21 mouse cellular contexts compared by ENCODE assay signal in genomic region chr5:142081076-142081475, GRCm38 (mm10).
DNase-seq lines count a peak whose midpoint lies in the region; ATAC-seq lines count a peak whose summit lies in the region.
"Had no signal": no experiment of that assay in that cellular context is flagged by ENCODE, and none has a peak within 500 bp of the region (broad histone marks: within the 10 kb centered on the region; RNA-seq: fewer than 3 reads in every experiment).

No protein-coding gene starts in this region.

- no peaks in the 10 kb centered on the region for H3K4me1 ChIP-seq in midbrain, embryonic 11.5 days (ENCODE audit: control insufficient read depth, insufficient read depth, low read length)
- H3K4me1 ChIP-seq in midbrain, embryonic 10.5 days, result no peaks in the 10 kb centered on the region
- no peaks in the 10 kb centered on the region for H3K4me1 ChIP-seq in hindbrain, embryonic 10.5 days (replicated peaks)
- no peaks in the 10 kb centered on the region for H3K4me1 ChIP-seq in forebrain, embryonic 11.5 days (replicated peaks; ENCODE audit: control insufficient read depth, insufficient read depth, low read length)
- H3K4me1 ChIP-seq: embryonic facial prominence, embryonic 15.5 days; forebrain, embryonic 10.5 days; forebrain, embryonic 15.5 days; heart, embryonic 10.5 days; hindbrain, embryonic 13.5 days had no signal

- DNase-seq in midbrain, embryonic 11.5 days (ENCODE audit: low spot score, missing footprints), result peak; percentile 21
- no peak for DNase-seq in midbrain, embryonic 10.5 days (ENCODE audit: low spot score)
- peak; percentile 75 for DNase-seq in cerebellum, adult 9-10 months
- DNase-seq in cerebellum, postnatal 25 days, result peak; percentile 71 to 78
- no peak for DNase-seq in hindbrain, embryonic 10.5 days (ENCODE audit: low spot score)
- DNase-seq in forebrain, embryonic 11.5 days (ENCODE audit: low spot score), result no peak
- DNase-seq: adrenal gland, adult 8-10 months; adrenal gland, postnatal 36 days; embryo, embryonic 11 days; gastrocnemius, postnatal 10 days; heart, adult 18-20 months; heart, postnatal 10 days; heart, postnatal 4 days; kidney, adult 11 months had no signal

- no peak overlapping the region for H3K4me2 ChIP-seq in midbrain, embryonic 11.5 days
- no peak overlapping the region for H3K4me2 ChIP-seq in forebrain, embryonic 11.5 days (ENCODE audit: low read depth, low read length, severe bottlenecking)
- H3K4me2 ChIP-seq: embryonic facial prominence, embryonic 15.5 days; forebrain, embryonic 15.5 days; hindbrain, embryonic 13.5 days had no signal

- ATAC-seq in midbrain, embryonic 11.5 days (ENCODE audit: low FRiP score), result no peak
- no peak for ATAC-seq in forebrain, embryonic 11.5 days (replicated peaks; ENCODE audit: low FRiP score)
- ATAC-seq: forebrain, embryonic 15.5 days; hindbrain, postnatal 0 days had no signal

- H3K27me3 ChIP-seq in midbrain, embryonic 11.5 days (ENCODE audit: control insufficient read depth, insufficient read depth, low read length), result no peaks in the 10 kb centered on the region
- no peaks in the 10 kb centered on the region for H3K27me3 ChIP-seq in midbrain, embryonic 10.5 days (ENCODE audit: low read depth, poor library complexity, severe bottlenecking)
- no peaks in the 10 kb centered on the region for H3K27me3 ChIP-seq in hindbrain, embryonic 10.5 days (ENCODE audit: insufficient read depth, poor library complexity, severe bottlenecking)
- H3K27me3 ChIP-seq in forebrain, embryonic 11.5 days (ENCODE audit: control insufficient read depth, insufficient read depth, low read length), result no peaks in the 10 kb centered on the region
- H3K27me3 ChIP-seq: embryonic facial prominence, embryonic 15.5 days; forebrain, embryonic 15.5 days; hindbrain, embryonic 13.5 days had no signal

- H3K36me3 ChIP-seq in midbrain, embryonic 11.5 days (ENCODE audit: control insufficient read depth, insufficient read depth, low read length), result no peaks in the 10 kb centered on the region
- no peaks in the 10 kb centered on the region for H3K36me3 ChIP-seq in midbrain, embryonic 10.5 days
- H3K36me3 ChIP-seq in hindbrain, embryonic 10.5 days, result no peaks in the 10 kb centered on the region
- H3K36me3 ChIP-seq in forebrain, embryonic 11.5 days (ENCODE audit: control insufficient read depth, insufficient read depth, low read length), result no peaks in the 10 kb centered on the region
- H3K36me3 ChIP-seq: embryonic facial prominence, embryonic 15.5 days; forebrain, embryonic 10.5 days; forebrain, embryonic 15.5 days had no signal

- no peak overlapping the region for H3K27ac ChIP-seq in midbrain, embryonic 11.5 days (ENCODE audit: low read depth, low read length)
- no peak overlapping the region for H3K27ac ChIP-seq in midbrain, embryonic 10.5 days (replicated peaks)
- no peak overlapping the region for H3K27ac ChIP-seq in hindbrain, embryonic 10.5 days
- no peak overlapping the region for H3K27ac ChIP-seq in forebrain, embryonic 11.5 days (ENCODE audit: low read depth, low read length)
- H3K27ac ChIP-seq: embryonic facial prominence, embryonic 15.5 days; forebrain, embryonic 10.5 days; forebrain, embryonic 15.5 days; heart, embryonic 10.5 days; hindbrain, embryonic 13.5 days; hindbrain, postnatal 0 days had no signal

- no peak overlapping the region for H3K4me3 ChIP-seq in midbrain, embryonic 11.5 days (ENCODE audit: low read depth, low read length)
- H3K4me3 ChIP-seq in midbrain, embryonic 10.5 days, result no peak overlapping the region
- no peak overlapping the region for H3K4me3 ChIP-seq in hindbrain, embryonic 10.5 days
- no peak overlapping the region for H3K4me3 ChIP-seq in forebrain, embryonic 11.5 days (ENCODE audit: low read depth, low read length)
- H3K4me3 ChIP-seq: embryonic facial prominence, embryonic 15.5 days; erythroblast, embryonic 14.5 days; forebrain, embryonic 10.5 days; forebrain, embryonic 15.5 days; heart, embryonic 10.5 days; hindbrain, embryonic 13.5 days had no signal

- no peak overlapping the region for H3K9ac ChIP-seq in midbrain, embryonic 11.5 days (ENCODE audit: low read length)
- H3K9ac ChIP-seq in forebrain, embryonic 11.5 days (ENCODE audit: low read length), result no peak overlapping the region
- H3K9ac ChIP-seq: embryonic facial prominence, embryonic 15.5 days; forebrain, embryonic 15.5 days; hindbrain, embryonic 13.5 days had no signal

- 90% methylated on average over 3 of the region's 3 CpGs for WGBS in midbrain, embryonic 11.5 days
- 90% methylated on average over 3 of the region's 3 CpGs for WGBS in midbrain, embryonic 10.5 days
- 92% methylated on average over 3 of the region's 3 CpGs for WGBS in hindbrain, embryonic 10.5 days
- WGBS in forebrain, embryonic 11.5 days, result 92% methylated on average over 3 of the region's 3 CpGs

- no peaks in the 10 kb centered on the region for H3K9me3 ChIP-seq in midbrain, embryonic 11.5 days (ENCODE audit: control insufficient read depth, low read length)
- H3K9me3 ChIP-seq in midbrain, embryonic 10.5 days (replicated peaks), result no peaks in the 10 kb centered on the region
- H3K9me3 ChIP-seq in hindbrain, embryonic 10.5 days, result no peaks in the 10 kb centered on the region
- H3K9me3 ChIP-seq in forebrain, embryonic 11.5 days (ENCODE audit: control insufficient read depth, low read length), result no peaks in the 10 kb centered on the region
- H3K9me3 ChIP-seq: embryonic facial prominence, embryonic 15.5 days; forebrain, embryonic 10.5 days; forebrain, embryonic 15.5 days; heart, embryonic 10.5 days; hindbrain, embryonic 13.5 days had no signal

Comparison
In these comparisons a context has a peak if more than half of its experiments do, and no peak if none do; other contexts are left out.
1. DNase-seq: peak in midbrain, embryonic 11.5 days (single experiment), cerebellum, adult 9-10 months (single experiment) and cerebellum, postnatal 25 days (2 of 2); none in midbrain, embryonic 10.5 days (single experiment), hindbrain, embryonic 10.5 days (single experiment) and forebrain, embryonic 11.5 days (single experiment).